Mouse (Mus musculus) limb, embryonic 14.5 days (tissue): ENCODE data around the gene Plet1. TPM values are rescaled to one million over a fixed set of nuclear protein-coding genes. Genes with fewer than 3 reads are reported as not detected.

Experiments
- ATAC-seq: fragments of 200-750 bp; cut with Nextera tagmentation; 2 replicates; pipeline ENCODE4 v1.8.0; 2017; ENCODE audit warnings: low read depth, moderate number of reproducible peaks, moderate TSS enrichment; ENCODE audit not compliant: low FRiP score
- DNase-seq: peaks from one replicate; pipeline ENCODE4 v3.0.0-alpha.2; 2015; ENCODE audit warnings: low spot score
- H3K27ac ChIP-seq: fragments of 300-500 bp; sonication (generic); replicated peaks from 2 replicates; pipeline ENCODE4 v1.5.1; 2014; ENCODE audit warnings: low read depth, mild to moderate bottlenecking, low read length, moderate library complexity, mixed read lengths
- H3K27me3 ChIP-seq: fragments of 300-500 bp; sonication (generic); 2 replicates; pipeline ENCODE4 v1.6.1; 2014; ENCODE audit warnings: low read length, mixed read lengths; ENCODE audit not compliant: control insufficient read depth, insufficient read depth
- H3K36me3 ChIP-seq: fragments of 300-500 bp; sonication (generic); 2 replicates; pipeline ENCODE4 v1.6.1; 2014; ENCODE audit warnings: mild to moderate bottlenecking, low read length, moderate library complexity, mixed read lengths; ENCODE audit not compliant: control insufficient read depth, insufficient read depth
- H3K4me1 ChIP-seq: fragments of 300-500 bp; sonication (generic); 2 replicates; pipeline ENCODE4 v1.6.1; 2014; ENCODE audit warnings: antibody characterized with exemption, low read length, mixed read lengths; ENCODE audit not compliant: control insufficient read depth, insufficient read depth
- H3K4me2 ChIP-seq: fragments of 300-500 bp; sonication (generic); replicated peaks from 2 replicates; pipeline ENCODE4 v1.6.1; 2014; ENCODE audit warnings: low read depth, mild to moderate bottlenecking, low read length, moderate library complexity; ENCODE audit not compliant: severe bottlenecking
- H3K4me3 ChIP-seq: fragments of 300-500 bp; sonication (generic); replicated peaks from 2 replicates; pipeline ENCODE4 v1.5.1; 2014; ENCODE audit warnings: low read length
- H3K9ac ChIP-seq: fragments of 300-500 bp; sonication (generic); 2 replicates; pipeline ENCODE4 v1.6.1; 2014; ENCODE audit warnings: mild to moderate bottlenecking, low read depth, low read length, moderate library complexity; ENCODE audit not compliant: severe bottlenecking
- H3K9me3 ChIP-seq: fragments of 300-500 bp; sonication (generic); 2 replicates; pipeline ENCODE4 v1.6.1; 2016; ENCODE audit warnings: low read length; ENCODE audit not compliant: control insufficient read depth
- POLR2A ChIP-seq: fragments of 200-500 bp; IDR thresholded peaks from 2 replicates; pipeline ENCODE4 v1.8.0; 2012; ENCODE audit warnings: inconsistent platforms, mild to moderate bottlenecking, moderate library complexity, borderline replicate concordance; ENCODE audit not compliant: insufficient read depth, insufficient read length; ENCODE audit errors: extremely low read depth
- WGBS: fragments of 180-500 bp; shearing (Covaris S2); extraction: QIAGEN DNeasy Blood & Tissue Kit; methylation state at CpG from one replicate; pipeline ENCODE4 v1.1.7; 2014; 5-methylcytosine and 5-hydroxymethylcytosine counted together
- polyA plus RNA-seq, 2 experiments: library from polyadenylated mRNA; depleted of rRNA in 1 of 2; stranded (reverse) in 1 of 2; unstranded in 1 of 2; fragments of >200 nt; fragmentation: Nextera tagmentation in 1 of 2; extraction: Ambion mirVana in 1 of 2; gene quantifications; 2 replicates each; pipeline versions ENCODE4 v1.2.1 to v1.2.3; 2012 to 2014

Plet1 gene
- polyA plus RNA-seq, 2 experiments: 0.70 to 0.93 TPM

- Histone ChIP-seq H3K4me1 (no peaks in the 10 kb centered on the region), H3K9me3 (no peaks in the 10 kb centered on the region), H3K27ac (no peak overlapping the region), H3K9ac (no peak overlapping the region), H3K4me3 (no peak overlapping the region), H3K4me2 (no peak overlapping the region), H3K36me3 (no peaks in the 10 kb centered on the region), H3K27me3 (no peaks in the 10 kb centered on the region)
- no peak for ATAC-seq
- no peak for DNase-seq
- WGBS: 84% methylated on average over 8 of the region's 8 CpGs
- TF ChIP-seq POLR2A: no peak
Measured at GRCm38 (mm10) chr9:50482743-50483142, 11.6 kb upstream of the Plet1 start.

- H3K4me2 ChIP-seq: peak overlapping the region; percentile 25; the same call in 1 of the 2 replicates
- H3K4me1 ChIP-seq: no peaks in the 10 kb centered on the region
- no peak for ATAC-seq
- H3K27ac ChIP-seq: no peak overlapping the region
- DNase-seq: no peak
- H3K36me3 ChIP-seq: no peaks in the 10 kb centered on the region
- H3K27me3 ChIP-seq: no peaks in the 10 kb centered on the region
- WGBS: 6% methylated on average over 10 of the region's 10 CpGs
- H3K4me3 ChIP-seq: no peak overlapping the region
- H3K9me3 ChIP-seq: no peaks in the 10 kb centered on the region
- no peak overlapping the region for H3K9ac ChIP-seq
- TF ChIP-seq POLR2A: no peak
Measured at GRCm38 (mm10) chr9:50485521-50485920, 8.8 kb upstream of the Plet1 start.

GRCm38 (mm10) chr9:50490836-50491235 is 3.5 kb upstream of the Plet1 start:
- Histone ChIP-seq H3K4me2 (no peak overlapping the region), H3K36me3 (no peaks in the 10 kb centered on the region), H3K4me1 (no peaks in the 10 kb centered on the region), H3K4me3 (no peak overlapping the region), H3K9me3 (no peaks in the 10 kb centered on the region), H3K27ac (no peak overlapping the region), H3K9ac (no peak overlapping the region), H3K27me3 (no peaks in the 10 kb centered on the region)
- DNase-seq (no peak), ATAC-seq (no peak)
- TF ChIP-seq POLR2A: no peak

GRCm38 (mm10) chr9:50491531-50492045 is 2.7 kb upstream of the Plet1 start:
- Histone ChIP-seq H3K4me2 (no peak overlapping the region), H3K27me3 (no peaks in the 10 kb centered on the region), H3K4me3 (no peak overlapping the region), H3K9ac (no peak overlapping the region), H3K36me3 (no peaks in the 10 kb centered on the region), H3K4me1 (no peaks in the 10 kb centered on the region), H3K27ac (no peak overlapping the region), H3K9me3 (no peaks in the 10 kb centered on the region)
- no peak for TF ChIP-seq POLR2A
- WGBS: 82% methylated on average over 2 of the region's 2 CpGs
- ATAC-seq (no peak), DNase-seq (no peak)

- Histone ChIP-seq H3K27ac (no peak overlapping the region), H3K4me1 (no peaks in the 10 kb centered on the region), H3K9me3 (no peaks in the 10 kb centered on the region), H3K9ac (no peak overlapping the region), H3K36me3 (no peaks in the 10 kb centered on the region), H3K4me2 (no peak overlapping the region), H3K4me3 (no peak overlapping the region), H3K27me3 (no peaks in the 10 kb centered on the region)
- no peak for TF ChIP-seq POLR2A
- DNase-seq (no peak), ATAC-seq (no peak)
- 72% methylated on average over 2 of the region's 2 CpGs for WGBS
Measured at GRCm38 (mm10) chr9:50493777-50494176, 548 bp upstream of the Plet1 start.
